ENCODE assay signal across 16 mouse cellular contexts in the genomic region with DNA sequence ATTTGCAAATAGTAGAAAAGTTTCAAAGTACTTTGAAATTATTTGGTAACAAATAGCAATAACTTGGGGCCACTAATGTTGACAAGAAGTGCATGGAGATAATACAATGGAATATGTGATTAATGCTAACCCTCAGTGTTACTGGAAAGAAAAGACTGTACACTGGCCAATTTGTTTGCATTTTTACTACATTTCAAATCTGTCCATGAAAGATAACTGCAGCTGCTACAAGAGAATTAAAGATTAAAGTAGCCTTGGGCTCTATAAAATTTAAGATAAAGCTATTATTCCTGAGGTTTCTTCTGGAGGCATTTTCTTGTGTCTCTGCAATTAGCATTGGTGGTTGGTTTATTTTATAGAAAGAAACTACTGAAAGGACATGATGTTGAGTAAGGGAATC.
"Had no signal": no experiment of that assay in that cellular context is flagged by ENCODE, and none has a peak within 500 bp of the region (broad histone marks: within the 10 kb centered on the region; RNA-seq: fewer than 3 reads in every experiment).

No protein-coding gene starts in this region.

- DNase-seq: retina, postnatal 1 day; right cerebral cortex, adult 18-20 months; right cerebral cortex, postnatal 14 days; right cerebral cortex, postnatal 25 days; right cerebral cortex, postnatal 4 days; spleen, adult 18-20 months; thymus, adult 18-20 months; thymus, adult 2 months; thymus, postnatal 14 days; thymus, postnatal 25 days; thymus, postnatal 36 days; thymus, postnatal 4 days had no signal

- H3K4me1 ChIP-seq: neural tube, embryonic 13.5 days; neural tube, embryonic 15.5 days; stomach, embryonic 15.5 days had no signal

- H3K27ac ChIP-seq: neural tube, embryonic 13.5 days; neural tube, embryonic 15.5 days; stomach, embryonic 15.5 days; stomach, postnatal 0 days had no signal

- H3K4me3 ChIP-seq: neural tube, embryonic 13.5 days; neural tube, embryonic 15.5 days; stomach, embryonic 15.5 days had no signal

- H3K36me3 ChIP-seq: neural tube, embryonic 13.5 days; neural tube, embryonic 15.5 days; stomach, embryonic 15.5 days had no signal

- H3K9me3 ChIP-seq: neural tube, embryonic 13.5 days; neural tube, embryonic 15.5 days; stomach, embryonic 15.5 days had no signal

- H3K9ac ChIP-seq: neural tube, embryonic 13.5 days; neural tube, embryonic 15.5 days; stomach, embryonic 15.5 days had no signal

- H3K27me3 ChIP-seq: neural tube, embryonic 13.5 days; neural tube, embryonic 15.5 days; stomach, embryonic 15.5 days had no signal
